In genomic region chr6:129132604-129133341, GRCm38 (mm10) we compare ENCODE assay signal across 21 mouse cellular contexts. TPM values are rescaled to one million over a fixed set of nuclear protein-coding genes. Genes with fewer than 3 reads are reported as not detected.
"Had no signal": no experiment of that assay in that cellular context is flagged by ENCODE, and none has a peak within 500 bp of the region (broad histone marks: within the 10 kb centered on the region; RNA-seq: fewer than 3 reads in every experiment).

No protein-coding gene starts in this region.

- H3K4me2 ChIP-seq: kidney, embryonic 15.5 days; limb, embryonic 15.5 days; neural tube, embryonic 15.5 days; stomach, embryonic 15.5 days had no signal

- H3K36me3 ChIP-seq: kidney, embryonic 15.5 days; limb, embryonic 15.5 days; midbrain, embryonic 10.5 days; neural tube, embryonic 15.5 days; stomach, embryonic 15.5 days had no signal

- DNase-seq: kidney, adult 18-20 months; kidney, postnatal 25 days; lung, adult 18-20 months; midbrain, embryonic 14.5 days; retina, postnatal 1 day; right cerebral cortex, postnatal 4 days; thymus, postnatal 4 days had no signal

- H3K9me3 ChIP-seq: kidney, embryonic 15.5 days; limb, embryonic 15.5 days; midbrain, embryonic 10.5 days; neural tube, embryonic 15.5 days; stomach, embryonic 15.5 days had no signal

- H3K27ac ChIP-seq: kidney, embryonic 15.5 days; left cerebral cortex, adult 2 months; limb, embryonic 15.5 days; midbrain, embryonic 10.5 days; neural tube, embryonic 15.5 days; stomach, embryonic 15.5 days had no signal

- H3K27me3 ChIP-seq: kidney, embryonic 15.5 days; limb, embryonic 15.5 days; neural tube, embryonic 15.5 days; stomach, embryonic 15.5 days had no signal

- H3K4me1 ChIP-seq: kidney, embryonic 15.5 days; limb, embryonic 15.5 days; midbrain, embryonic 10.5 days; neural tube, embryonic 15.5 days; stomach, embryonic 15.5 days had no signal

- H3K9ac ChIP-seq: kidney, embryonic 15.5 days; limb, embryonic 15.5 days; neural tube, embryonic 15.5 days; stomach, embryonic 15.5 days had no signal

- H3K4me3 ChIP-seq: kidney, embryonic 15.5 days; left cerebral cortex, adult 2 months; limb, embryonic 15.5 days; midbrain, embryonic 10.5 days; myocyte; neural tube, embryonic 15.5 days; stomach, embryonic 15.5 days had no signal

RNA-seq across cellular contexts. Expression of gene Clec2e, which starts 32.1 kb away (rescaled TPM):
- total RNA-seq: layer of hippocampus, postnatal 25 days; left cerebral cortex, adult 2 months; left cerebral cortex, postnatal 14 days had no signal
- polyA plus RNA-seq: limb, embryonic 11.5 days; limb, embryonic 15.5 days; lung, embryonic 16.5 days; midbrain, embryonic 10.5 days; midbrain, embryonic 14.5 days; myocyte; neural tube, embryonic 11.5 days; neural tube, embryonic 15.5 days; spleen, adult 2 months; testis, adult 2 months had no signal

RNA-seq across cellular contexts. Expression of gene Clec2d, which starts 47.6 kb away (rescaled TPM):
- polyA plus RNA-seq: limb, embryonic 11.5 days; midbrain, embryonic 10.5 days; neural tube, embryonic 11.5 days had no signal
